In genomic region chr12:78947161-78947560, GRCm38 (mm10) we compare ENCODE assay signal across 10 mouse cellular contexts. TPM values are rescaled to one million over a fixed set of nuclear protein-coding genes. Genes with fewer than 3 reads are reported as not detected.
DNase-seq lines count a peak whose midpoint lies in the region; ATAC-seq and TF ChIP-seq lines count a peak whose summit lies in the region.
"Had no signal": no experiment of that assay in that cellular context is flagged by ENCODE, and none has a peak within 500 bp of the region (broad histone marks: within the 10 kb centered on the region; RNA-seq: fewer than 3 reads in every experiment).

No protein-coding gene starts in this region.

- peak; percentile 38 for TF ChIP-seq CTCF in liver, postnatal 0 days (IDR thresholded peaks at IDR 0.05; ENCODE audit: low read depth)

- no peaks in the 10 kb centered on the region for H3K36me3 ChIP-seq in embryonic facial prominence, embryonic 11.5 days (replicated peaks; ENCODE audit: control insufficient read depth, insufficient read depth, low read depth, low read length)
- H3K36me3 ChIP-seq in embryonic facial prominence, embryonic 10.5 days (replicated peaks) = no peaks in the 10 kb centered on the region
- H3K36me3 ChIP-seq in liver, postnatal 0 days (replicated peaks; ENCODE audit: insufficient read depth, low read length) = no peaks in the 10 kb centered on the region
- no peaks in the 10 kb centered on the region for H3K36me3 ChIP-seq in liver, embryonic 12.5 days

- no peak overlapping the region for H3K4me2 ChIP-seq in embryonic facial prominence, embryonic 11.5 days (ENCODE audit: low read depth, low read length)
- H3K4me2 ChIP-seq in liver, postnatal 0 days (ENCODE audit: low read depth, low read length) = no peak overlapping the region
- no peak overlapping the region for H3K4me2 ChIP-seq in liver, embryonic 12.5 days

- no peak overlapping the region for H3K4me3 ChIP-seq in embryonic facial prominence, embryonic 11.5 days (ENCODE audit: low read depth, low read length)
- H3K4me3 ChIP-seq in embryonic facial prominence, embryonic 10.5 days = no peak overlapping the region
- H3K4me3 ChIP-seq in liver, postnatal 0 days (ENCODE audit: low read depth, low read length) = no peak overlapping the region
- H3K4me3 ChIP-seq in liver, embryonic 12.5 days = no peak overlapping the region

- no peaks in the 10 kb centered on the region for H3K4me1 ChIP-seq in embryonic facial prominence, embryonic 11.5 days (ENCODE audit: control insufficient read depth, insufficient read depth, low read length)
- peaks cover 2% of the 10 kb centered on the region; the same call in 1 of the 2 replicates for H3K4me1 ChIP-seq in embryonic facial prominence, embryonic 10.5 days
- no peaks in the 10 kb centered on the region for H3K4me1 ChIP-seq in liver, postnatal 0 days (ENCODE audit: insufficient read depth)
- no peaks in the 10 kb centered on the region for H3K4me1 ChIP-seq in liver, embryonic 12.5 days

- no peak for ATAC-seq in embryonic facial prominence, embryonic 11.5 days (replicated peaks; ENCODE audit: insufficient number of reproducible peaks, low FRiP score, low TSS enrichment, low read depth)
- no peak for ATAC-seq in liver, postnatal 0 days
- ATAC-seq in liver, embryonic 12.5 days = no peak
- ATAC-seq in activated CD4-positive, CD25-positive, alpha-beta regulatory T cell, adult 4 months = peak; percentile 40

- H3K27ac ChIP-seq in embryonic facial prominence, embryonic 11.5 days (replicated peaks; ENCODE audit: low read depth, low read length) = no peak overlapping the region
- no peak overlapping the region for H3K27ac ChIP-seq in embryonic facial prominence, embryonic 10.5 days (replicated peaks)
- no peak overlapping the region for H3K27ac ChIP-seq in liver, postnatal 0 days (ENCODE audit: low read depth)
- no peak overlapping the region for H3K27ac ChIP-seq in liver, embryonic 12.5 days

- H3K9ac ChIP-seq in embryonic facial prominence, embryonic 11.5 days (replicated peaks; ENCODE audit: low read length) = no peak overlapping the region
- no peak overlapping the region for H3K9ac ChIP-seq in liver, postnatal 0 days (replicated peaks)
- H3K9ac ChIP-seq in liver, embryonic 12.5 days = no peak overlapping the region

- intact Hi-C loops in heart, postnatal 10 days (cut with DNase I) = no loop called here

- no peak for TF ChIP-seq EP300 in liver, postnatal 0 days (IDR thresholded peaks at IDR 0.05; ENCODE audit: low read depth)

- H3K9me3 ChIP-seq in embryonic facial prominence, embryonic 11.5 days (replicated peaks; ENCODE audit: control insufficient read depth, low read length) = no peaks in the 10 kb centered on the region
- no peaks in the 10 kb centered on the region for H3K9me3 ChIP-seq in embryonic facial prominence, embryonic 10.5 days
- no peaks in the 10 kb centered on the region for H3K9me3 ChIP-seq in liver, postnatal 0 days (ENCODE audit: low read length)
- H3K9me3 ChIP-seq in liver, embryonic 12.5 days (replicated peaks) = no peaks in the 10 kb centered on the region

- DNase-seq in embryonic facial prominence, embryonic 11.5 days (ENCODE audit: low spot score) = peak; percentile 17
- no peak for DNase-seq in embryonic facial prominence, embryonic 10.5 days (ENCODE audit: low spot score)
- no peak for DNase-seq in liver, postnatal 0 days
- DNase-seq in skeletal muscle tissue, adult 2 months (ENCODE audit: low read depth, low spot score) = peak; percentile 10
- no peak for DNase-seq in heart, postnatal 10 days
- no peak for DNase-seq in right cerebral cortex, postnatal 14 days
- DNase-seq: adrenal gland, postnatal 14 days; layer of hippocampus, postnatal 36 days had no signal

- H3K27me3 ChIP-seq in embryonic facial prominence, embryonic 11.5 days (ENCODE audit: control insufficient read depth, insufficient read depth, low read length) = no peaks in the 10 kb centered on the region
- 0 out of 2 replicates have a peak, but pooled peaks cover 5% of the 10 kb centered on the region for H3K27me3 ChIP-seq in embryonic facial prominence, embryonic 10.5 days (replicated peaks; ENCODE audit: low read depth, poor library complexity, severe bottlenecking)
- H3K27me3 ChIP-seq in liver, postnatal 0 days (ENCODE audit: insufficient read depth, low read length) = peaks cover 12% of the 10 kb centered on the region
- H3K27me3 ChIP-seq in liver, embryonic 12.5 days (replicated peaks) = peaks cover 42% of the 10 kb centered on the region

- 79% methylated on average over 6 of the region's 6 CpGs for WGBS in embryonic facial prominence, embryonic 11.5 days
- WGBS in embryonic facial prominence, embryonic 10.5 days = 81% methylated on average over 6 of the region's 6 CpGs
- 64% methylated on average over 6 of the region's 6 CpGs for WGBS in liver, postnatal 0 days (ENCODE audit: insufficient replicate concordance)
- WGBS in liver, embryonic 12.5 days (ENCODE audit: insufficient replicate concordance) = 60% methylated on average over 6 of the region's 6 CpGs

RNA-seq across cellular contexts. Expression of gene Plek2, which starts 40.4 kb away (rescaled TPM):
- 3.2 and 3.4 TPM in 2 replicates for polyA plus RNA-seq in embryonic facial prominence, embryonic 11.5 days (2014; fragmentation: Nextera tagmentation; extraction: Ambion mirVana)
- polyA plus RNA-seq in embryonic facial prominence, embryonic 10.5 days (2016; fragmentation: Nextera tagmentation; extraction: Ambion mirVana) = 2.1 and 3.2 TPM in 2 replicates
- polyA plus RNA-seq in liver, postnatal 0 days (2015; fragmentation: Nextera tagmentation; extraction: Ambion mirVana) = 11.9 and 20.6 TPM in 2 replicates
- polyA plus RNA-seq in liver, embryonic 12.5 days (2016; fragmentation: Nextera tagmentation; extraction: Ambion mirVana) = 53.6 and 55.0 TPM in 2 replicates
- under 1 TPM in 1 of 2 experiments, not detected in 1; 0.34 TPM for polyA plus RNA-seq in activated CD4-positive, CD25-positive, alpha-beta regulatory T cell, adult 4 months (2017; shearing (Covaris generic))
- under 1 TPM; 0.32 to 0.86 TPM for total RNA-seq in heart, postnatal 10 days (2021)

Comparison
In these comparisons a context has a peak if more than half of its experiments do, and no peak if none do; other contexts are left out.
1. DNase-seq: peak in embryonic facial prominence, embryonic 11.5 days (single experiment) and skeletal muscle tissue, adult 2 months (single experiment); none in embryonic facial prominence, embryonic 10.5 days (single experiment), liver, postnatal 0 days (single experiment), heart, postnatal 10 days (0 of 2) and right cerebral cortex, postnatal 14 days (single experiment).